Mouse (Mus musculus) embryo, embryonic 11.5 days (tissue): ENCODE results near the gene Pnma5.
"Not testable (repeated sequence)": the region's sequence is repeated elsewhere in the genome, so short reads cannot be mapped to it uniquely, and the experiment has no call there.

ENCODE experiments used
- DNase-seq: peaks from one replicate; pipeline ENCODE4 v3.0.0-alpha.2; 2012; ENCODE audit warnings: low read depth, low spot score

The Pnma5 gene

GRCm38 (mm10) chrX:73037003-73037402 lies at the start of gene Pnma5:
Gene Pnma5, minus strand, starts transcription at chrX:73037103.
- DNase-seq: no peak

- not testable (repeated sequence) for DNase-seq
Measured at GRCm38 (mm10) chrX:73082267-73083055, 45.6 kb upstream of the Pnma5 start, which contains the start of gene Xlr4a. Gene Xlr4a, minus strand, starts transcription at chrX:73082478.

DNA sequence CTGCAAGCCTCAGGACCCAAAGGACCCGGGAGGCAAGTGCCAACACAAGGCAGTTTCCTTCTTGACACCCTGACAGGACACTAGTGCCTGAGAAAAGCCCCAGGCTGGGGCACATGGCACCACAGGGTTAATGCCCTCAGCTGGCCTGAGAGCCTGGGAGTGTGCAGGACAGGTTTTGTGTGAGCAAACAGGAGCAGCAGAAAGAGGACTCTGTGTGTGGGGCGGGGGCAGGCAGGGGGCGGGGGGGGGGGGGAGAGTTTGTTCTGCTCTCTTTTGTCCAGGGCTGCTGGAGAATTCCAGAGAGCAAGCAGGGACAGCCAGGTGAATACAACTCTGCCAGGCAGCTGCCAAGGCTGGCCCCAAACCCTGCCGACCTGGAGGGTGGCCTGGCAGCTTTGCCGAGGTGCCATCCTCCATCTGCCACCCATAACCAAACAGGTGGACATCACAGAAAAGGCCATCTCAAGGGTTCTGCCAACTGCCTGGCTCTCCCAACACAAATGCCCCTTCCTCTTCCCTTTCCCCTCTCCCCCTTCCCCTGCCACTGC lies 29.9 kb upstream of the Pnma5 start:
- DNase-seq: not testable (repeated sequence)

GRCm38 (mm10) chrX:73064415-73064793 lies 27.5 kb upstream of the Pnma5 start, which contains the start of gene Pnma3:
Gene Pnma3, plus strand, starts transcription at chrX:73064787.
- no peak for DNase-seq

DNA sequence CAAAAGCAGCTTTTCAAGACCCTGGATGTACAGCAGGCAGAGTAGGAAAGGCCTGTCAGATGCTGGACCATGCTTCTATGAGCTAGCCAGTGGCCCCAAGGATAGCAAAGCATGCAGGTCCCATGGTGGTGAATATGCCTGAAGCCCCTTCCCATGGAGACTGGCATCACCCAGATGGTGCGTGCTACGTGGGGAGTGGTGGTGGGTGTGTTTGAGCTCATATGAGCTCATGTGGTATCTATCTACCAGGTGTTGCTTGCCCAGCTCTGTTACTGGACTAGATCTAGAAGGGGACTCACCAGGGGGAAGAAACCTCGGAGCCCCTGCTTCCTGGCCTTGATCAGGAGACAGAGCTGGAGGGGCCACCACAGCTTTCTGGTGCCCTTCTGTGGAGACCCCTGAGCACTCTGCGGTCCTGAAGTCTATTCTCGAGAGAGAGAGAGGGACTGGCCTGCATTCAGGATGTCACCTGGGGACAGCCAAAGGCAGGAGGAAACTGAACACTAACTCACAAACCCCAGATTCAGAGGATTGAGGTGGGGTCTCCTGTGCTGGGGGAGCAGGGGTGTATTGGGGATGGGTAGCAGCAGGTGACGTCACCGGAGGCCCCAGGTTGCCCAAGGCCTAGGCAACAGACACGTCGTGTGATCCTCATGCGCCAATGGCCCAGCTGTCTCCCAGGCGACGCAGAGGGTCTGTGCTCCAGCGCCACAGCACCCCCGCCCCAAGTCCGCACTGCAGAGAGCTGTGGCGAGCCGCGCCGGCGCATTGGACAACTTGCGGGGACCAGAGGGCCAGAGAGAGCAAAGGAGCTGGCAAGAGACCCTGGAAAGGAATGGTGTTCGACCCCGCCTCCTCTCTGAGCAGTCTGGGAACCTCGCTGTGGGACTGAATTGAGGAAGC lies 26.9 kb upstream of the Pnma5 start:
- DNase-seq: no peak

- DNase-seq: no peak
Measured at GRCm38 (mm10) chrX:73062323-73062722, 25.4 kb upstream of the Pnma5 start.

- no peak for DNase-seq
Measured at GRCm38 (mm10) chrX:73061528-73061927, 24.6 kb upstream of the Pnma5 start.

GRCm38 (mm10) chrX:73053860-73054563 lies 17.1 kb upstream of the Pnma5 start:
- peak; percentile 79 for DNase-seq

GRCm38 (mm10) chrX:73039666-73040065 lies 2.8 kb upstream of the Pnma5 start:
- no peak for DNase-seq

- DNase-seq: no peak
Measured at GRCm38 (mm10) chrX:73038831-73039230, 1.9 kb upstream of the Pnma5 start.

DNA sequence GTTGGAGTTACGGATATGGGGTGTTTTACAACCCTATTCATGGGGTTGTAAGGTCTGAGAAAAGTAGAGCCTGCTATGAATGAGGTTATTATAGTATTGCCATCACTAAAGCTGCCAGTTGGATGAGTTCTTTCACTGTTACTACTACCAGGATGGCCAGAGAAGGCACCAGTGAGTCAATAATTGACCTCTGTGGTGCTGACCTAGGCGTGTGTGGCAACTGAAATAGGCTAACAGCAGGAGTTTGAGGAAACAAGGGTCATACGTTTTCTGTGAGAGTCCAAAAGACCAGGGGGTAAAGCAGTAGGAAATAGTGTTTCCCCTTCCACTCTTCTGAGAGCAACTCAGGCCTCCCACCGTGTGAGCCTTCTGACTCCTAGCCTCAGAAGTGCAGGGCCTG lies 24.1 kb downstream of the Pnma5 start:
- DNase-seq: no peak

- peak; percentile 80 for DNase-seq
Measured at GRCm38 (mm10) chrX:73007597-73008479, 29.1 kb downstream of the Pnma5 start.

- DNase-seq: no peak
Measured at GRCm38 (mm10) chrX:73005678-73006077, 31.2 kb downstream of the Pnma5 start.

DNA sequence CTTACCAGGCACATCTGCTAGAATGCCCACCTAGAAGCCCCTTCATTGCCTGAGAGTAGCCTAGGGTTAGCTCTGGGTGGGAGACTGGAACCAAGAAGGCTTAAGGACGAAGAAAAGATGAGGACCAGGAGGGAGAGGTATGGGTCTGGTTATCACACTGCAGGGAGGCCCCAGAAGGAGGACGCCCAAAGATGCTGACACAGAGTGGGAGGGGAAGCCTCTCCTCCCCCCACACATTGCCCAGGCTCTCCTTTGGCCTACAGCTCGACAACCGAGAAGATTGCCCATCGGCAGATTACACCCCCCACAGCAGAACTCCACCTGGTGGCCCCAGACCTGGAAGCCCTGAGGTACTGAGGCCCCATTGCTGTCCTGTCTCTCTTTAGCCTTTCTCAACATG lies 33.8 kb downstream of the Pnma5 start:
- no peak for DNase-seq

DNA sequence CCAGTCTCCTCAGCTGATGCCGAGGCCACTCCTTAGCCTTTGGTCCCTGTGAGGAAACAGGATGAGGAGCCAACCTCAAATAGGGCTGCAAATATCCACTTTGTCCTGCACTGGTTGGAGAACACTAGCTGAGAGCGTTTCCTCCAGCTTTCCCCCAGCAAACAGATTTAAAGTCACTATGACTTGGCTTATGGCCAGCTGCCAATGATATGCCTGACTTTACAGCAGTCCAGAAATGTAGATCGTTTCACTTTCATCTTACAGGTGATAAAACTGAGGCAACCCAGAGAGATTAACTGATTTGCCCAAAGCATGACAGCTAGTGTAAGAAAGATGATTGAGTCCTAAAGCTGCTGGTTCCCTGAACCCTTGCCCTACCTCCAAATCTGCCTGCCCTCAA lies 41.4 kb downstream of the Pnma5 start:
- no peak for DNase-seq

DNA sequence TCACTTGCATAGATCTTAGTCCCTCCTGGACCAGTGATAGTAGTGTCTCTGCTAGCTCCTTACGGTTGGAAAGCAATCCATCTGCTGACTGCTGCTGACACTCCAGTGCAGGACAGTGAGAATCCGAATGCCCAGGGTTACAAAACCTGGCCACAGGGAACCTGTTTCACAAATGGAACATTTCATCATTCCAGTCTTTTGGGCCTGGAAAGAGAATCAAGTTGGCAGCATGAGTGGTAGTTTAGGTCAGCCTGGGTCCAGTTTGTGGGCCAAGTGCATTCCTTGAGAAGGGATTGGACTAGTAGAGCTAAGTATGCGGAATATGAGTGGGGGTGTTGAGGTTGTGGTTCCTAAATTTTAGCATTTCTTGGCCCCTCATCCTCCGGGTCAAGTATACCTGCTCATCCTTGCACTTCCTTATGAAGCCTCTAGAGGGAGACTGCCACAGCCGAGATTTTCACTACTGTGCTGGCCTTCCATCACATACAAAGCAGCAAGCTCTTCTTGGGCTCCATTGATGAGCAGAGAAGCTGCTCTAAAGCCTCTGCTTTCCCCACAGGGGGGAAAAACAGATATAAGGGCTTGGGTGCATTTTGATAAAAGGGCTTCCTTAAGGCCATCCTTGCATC lies 44.5 kb downstream of the Pnma5 start:
- DNase-seq: no peak

- DNase-seq: no peak
Measured at GRCm38 (mm10) chrX:72990581-72990980, 46.3 kb downstream of the Pnma5 start.

DNA sequence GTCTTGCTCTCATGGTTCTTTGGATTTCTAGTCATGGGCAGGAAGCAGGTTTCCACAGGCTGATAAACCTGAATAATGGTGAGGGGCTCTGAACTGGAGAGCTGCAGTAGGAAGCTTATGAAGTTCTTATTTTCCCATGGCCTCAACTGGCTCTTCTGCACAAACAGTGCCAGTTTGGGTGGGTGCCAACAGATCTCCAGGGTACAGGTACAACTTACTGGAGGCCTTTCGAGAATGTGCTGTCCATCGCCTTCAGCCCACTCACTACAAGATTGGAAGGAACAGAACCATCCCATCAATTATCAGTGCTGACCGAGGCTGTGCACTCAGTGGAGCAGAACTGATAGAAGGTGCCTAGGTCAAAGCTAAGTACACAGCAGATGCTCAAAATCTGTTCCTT lies 48.5 kb downstream of the Pnma5 start:
- DNase-seq: no peak

DNA sequence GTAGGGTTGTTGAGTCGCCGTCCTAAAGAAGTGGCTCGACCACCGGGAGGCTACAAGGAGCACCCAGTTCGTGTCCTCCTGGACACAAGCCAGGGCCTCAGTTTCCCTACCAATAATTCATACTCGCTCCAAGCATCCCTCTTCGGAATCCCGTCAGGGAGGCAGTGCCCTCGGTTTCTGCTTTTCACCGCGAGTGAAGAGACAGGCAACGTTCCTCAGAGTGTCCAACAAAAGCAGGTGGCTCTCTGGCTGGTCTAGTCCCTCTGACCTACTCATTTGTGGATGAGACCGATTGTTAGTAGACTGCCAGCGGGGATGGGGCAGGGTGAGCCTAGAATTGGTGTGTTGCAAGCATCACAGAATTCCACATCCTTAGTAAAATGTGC lies 49.4 kb downstream of the Pnma5 start:
- no peak for DNase-seq

- DNase-seq: no peak
Measured at GRCm38 (mm10) chrX:72986841-72987519, 49.9 kb downstream of the Pnma5 start, which contains the start of gene Zfp185. Gene Zfp185, plus strand, starts transcription at chrX:72987339.
